Mouse (Mus musculus) CD4-positive naive resting alpha-beta T cell, adult 76 days (primary cell): ENCODE measurements around the gene Eif2a. TPM values are rescaled to one million over a fixed set of nuclear protein-coding genes. Genes with fewer than 3 reads are reported as not detected.

Source experiments
- total RNA-seq: library from RNA; stranded (reverse); gene quantifications from one replicate; pipeline ENCODE4 v1.2.4, GENCODE M21; 2023

Gene Eif2a
- 83.2 TPM for total RNA-seq

DNA sequence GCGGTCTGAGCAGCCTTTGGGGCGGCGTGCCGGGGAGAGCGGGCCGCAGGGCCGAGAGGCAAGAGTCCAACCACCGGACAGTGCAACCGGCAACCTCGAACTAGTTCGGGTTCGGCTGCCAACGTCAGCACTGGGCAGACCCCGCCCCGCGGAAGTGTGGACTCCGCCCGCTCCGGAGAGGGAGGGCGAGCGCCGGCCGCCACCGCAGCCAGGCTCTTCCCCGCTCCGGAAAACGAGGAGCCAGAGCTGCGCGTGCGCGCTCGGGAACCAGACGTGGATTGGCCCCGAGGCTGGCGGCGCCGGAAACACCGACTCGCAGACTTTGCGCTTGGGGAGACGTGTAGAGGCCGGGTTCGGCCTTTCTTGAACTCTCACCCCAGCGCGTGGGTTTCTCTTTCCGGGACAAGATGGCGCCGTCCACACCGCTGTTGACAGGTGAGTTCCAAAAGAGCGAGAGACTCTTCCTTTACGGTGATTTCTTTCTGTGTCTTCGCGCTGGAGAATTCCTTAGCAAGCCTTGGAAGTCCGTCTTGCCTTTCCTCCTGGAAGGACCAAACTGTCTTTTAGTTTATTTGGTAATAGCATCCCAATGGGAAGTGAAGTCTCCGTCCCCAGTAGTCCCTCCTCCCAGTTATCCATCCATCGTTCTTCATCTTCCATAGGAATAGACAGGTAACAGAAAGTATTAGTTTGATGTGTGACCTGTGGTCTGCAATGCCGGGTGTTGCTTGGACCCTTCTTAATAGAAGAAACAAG, at the start of gene Eif2a, which contains the start of gene Serp1:
Eif2a (plus strand) TSS at position 170 of the 756 bp plus-strand sequence.
Serp1 (minus strand) TSS at position 241 of the 756 bp plus-strand sequence.

DNA sequence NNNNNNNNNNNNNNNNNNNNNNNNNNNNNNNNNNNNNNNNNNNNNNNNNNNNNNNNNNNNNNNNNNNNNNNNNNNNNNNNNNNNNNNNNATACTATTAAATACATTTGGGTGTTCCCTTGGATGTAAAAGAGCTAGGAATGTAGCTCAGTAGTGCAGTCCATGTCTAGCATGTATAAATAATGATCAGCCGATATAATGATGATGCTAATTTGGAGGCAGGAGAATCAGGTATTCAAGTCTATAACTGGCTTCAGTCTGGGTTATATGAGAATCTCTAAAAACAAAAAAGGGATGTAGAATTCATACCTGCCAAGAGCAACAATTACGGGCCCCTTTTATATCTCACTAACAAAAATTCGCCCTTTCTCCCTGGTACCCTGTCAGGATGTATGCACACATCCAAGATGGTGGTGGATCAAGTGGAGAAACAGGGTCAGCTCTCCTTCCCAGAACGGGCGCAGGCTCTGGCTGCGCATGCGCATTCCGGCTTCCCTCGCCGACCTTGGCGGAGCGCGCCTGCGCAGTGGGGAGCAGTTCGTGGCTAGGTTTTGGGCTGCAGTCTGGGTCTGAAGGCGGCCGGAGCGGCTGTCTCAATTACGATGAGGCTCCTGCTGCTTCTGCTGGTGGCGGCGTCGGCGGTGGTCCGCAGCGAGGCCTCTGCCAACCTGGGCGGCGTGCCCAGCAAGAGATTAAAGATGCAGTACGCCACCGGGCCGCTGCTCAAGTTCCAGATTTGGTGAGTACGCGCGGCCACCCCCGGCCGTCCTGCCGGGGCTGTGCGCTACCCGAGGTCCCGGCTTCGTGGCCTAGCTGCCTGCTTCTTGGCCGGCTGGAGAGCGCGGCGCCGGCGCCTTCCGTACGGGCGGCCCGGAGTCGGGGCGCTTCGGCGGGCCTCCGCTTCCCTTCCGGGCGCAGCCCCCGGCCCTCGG, 50.8 kb downstream of the Eif2a start, which contains the start of gene Selenot:
Selenot (plus strand) TSS at position 500 of the 930 bp plus-strand sequence.

Other genes with a start within 250 kb of the Eif2a start
- gene Tsc22d2, start 111.1 kb upstream of the Eif2a start, total RNA-seq: 70.6 TPM
- 67.4 TPM for gene Serp1, start 71 bp downstream of the Eif2a start, total RNA-seq
- 140 TPM for gene Selenot, start 50.8 kb downstream of the Eif2a start, total RNA-seq
- not detected for gene Erich6, start 111.4 kb downstream of the Eif2a start, total RNA-seq
- 55.1 TPM for gene Siah2, start 166.6 kb downstream of the Eif2a start, total RNA-seq